Mouse (Mus musculus) stomach, postnatal 0 days (tissue): ENCODE results near the gene Hacd3.

ENCODE experiments used
- CTCF ChIP-seq: IDR thresholded peaks from 2 replicates; pipeline ENCODE4 v1.5.1; 2016; ENCODE audit warnings: antibody characterized with exemption, low read depth, mild to moderate bottlenecking, moderate library complexity
- EP300 ChIP-seq: optimal IDR thresholded peaks from 2 replicates; pipeline ENCODE3; 2016; ENCODE audit warnings: antibody characterized with exemption

DNA sequence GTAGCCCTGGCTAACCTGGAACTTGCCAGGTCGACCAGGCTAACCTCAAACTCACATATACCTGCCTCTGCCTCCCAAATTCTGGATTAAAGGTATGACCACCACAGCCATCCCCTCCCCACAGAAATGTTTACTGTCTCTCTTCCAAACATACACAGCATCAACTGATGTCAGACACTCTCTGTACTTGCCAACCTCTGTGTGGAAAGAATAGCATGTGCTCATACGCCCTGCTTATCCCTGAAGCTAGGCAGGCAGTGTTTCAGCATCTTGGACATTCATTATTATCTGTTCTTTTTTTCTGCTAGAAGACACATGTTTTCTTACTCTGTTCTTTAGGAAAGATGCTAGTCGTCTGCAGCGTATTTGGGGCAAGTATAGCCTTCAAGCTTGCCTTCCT, 3.6 kb downstream of the Hacd3 start:
- TF ChIP-seq CTCF (no peak), EP300 (no peak)
